Mouse (Mus musculus) ES-E14 (cell line): ENCODE measurements at regions not wholly inside any gene's neighbourhood (a gene's known extent, or its start where the extent isn't known, plus 50 kb on each side); places are given as distances from the start of the nearest gene placed in this dataset.

Source experiments
- DNase-seq: peaks from one replicate; pipeline ENCODE4 v3.0.0-alpha.2; 2013; ENCODE audit warnings: low read depth, low spot score
- H3K27ac ChIP-seq: 2 replicates; pipeline ENCODE4 v1.5.1; 2012; ENCODE audit warnings: low read depth, mild to moderate bottlenecking, low read length, moderate library complexity, mixed read lengths; ENCODE audit not compliant: poor library complexity, insufficient read depth, severe bottlenecking
- H3K36me3 ChIP-seq: 2 replicates; pipeline ENCODE4 v1.6.1; 2012; ENCODE audit warnings: mild to moderate bottlenecking, low read length, moderate library complexity, mixed read lengths; ENCODE audit not compliant: control insufficient read depth, poor library complexity, insufficient read depth, severe bottlenecking
- H3K4me1 ChIP-seq, 2 experiments: fragments of 150-350 bp in 1 of 2; sonication (generic) in 1 of 2; 2 replicates each; pipeline ENCODE4 v1.6.1; 2012; ENCODE audit warnings: low read length in 2 of 2, mild to moderate bottlenecking in 1 of 2, mixed read lengths in 1 of 2; ENCODE audit not compliant: control insufficient read depth in 2 of 2, insufficient read depth in 2 of 2, poor library complexity in 1 of 2
- H3K4me3 ChIP-seq, 2 experiments: fragments of 150-350 bp in 1 of 2; sonication (generic) in 1 of 2; 2 replicates each; pipeline ENCODE4 v1.5.1; 2012; ENCODE audit warnings: low read length in 2 of 2, low read depth in 1 of 2, mild to moderate bottlenecking in 1 of 2, mixed read lengths in 1 of 2; ENCODE audit not compliant: insufficient read depth in 1 of 2, poor library complexity in 1 of 2, severe bottlenecking in 1 of 2
- H3K9ac ChIP-seq: 2 replicates; pipeline ENCODE4 v1.6.1; 2012; ENCODE audit warnings: low read depth, mild to moderate bottlenecking, low read length, mixed read lengths; ENCODE audit not compliant: poor library complexity, insufficient read depth, severe bottlenecking
- H3K9me3 ChIP-seq: fragments of 150-350 bp; sonication (generic); 2 replicates; pipeline ENCODE4 v1.6.1; 2012; ENCODE audit warnings: low read depth, mild to moderate bottlenecking, low read length; ENCODE audit not compliant: control insufficient read depth, insufficient read depth
- CHD2 ChIP-seq: IDR thresholded peaks from 2 replicates; pipeline ENCODE4 v1.6.1; 2014; ENCODE audit warnings: mild to moderate bottlenecking, low read depth, low read length, inconsistent platforms
- HCFC1 ChIP-seq: IDR thresholded peaks from 2 replicates; pipeline ENCODE4 v1.6.1; 2012; ENCODE audit warnings: low read length, inconsistent platforms, borderline replicate concordance; ENCODE audit not compliant: insufficient read depth
- MAFK ChIP-seq: IDR thresholded peaks from 2 replicates; pipeline ENCODE4 v1.6.1; 2014; ENCODE audit warnings: mild to moderate bottlenecking, low read depth, low read length, inconsistent platforms; ENCODE audit not compliant: insufficient read depth
- ZC3H11A ChIP-seq: IDR thresholded peaks from 2 replicates; pipeline ENCODE4 v1.6.1; 2012; ENCODE audit warnings: low read depth, mild to moderate bottlenecking, inconsistent platforms, low read length, borderline replicate concordance
- ZNF384 ChIP-seq: IDR thresholded peaks from 2 replicates; pipeline ENCODE4 v1.6.1; 2012; ENCODE audit warnings: low read depth, low read length, inconsistent platforms
- in situ Hi-C, 2 experiments: fragments of 600-800 bp; cut with MboI; formaldehyde crosslinking; loops; one replicate each; pipeline ENCODE4 v1.15.1; 2025; ENCODE audit warnings: low sequenced_read_pairs in 2 of 2, inconsistent platforms in 1 of 2; ENCODE audit not compliant: unreplicated experiment in 2 of 2

DNA sequence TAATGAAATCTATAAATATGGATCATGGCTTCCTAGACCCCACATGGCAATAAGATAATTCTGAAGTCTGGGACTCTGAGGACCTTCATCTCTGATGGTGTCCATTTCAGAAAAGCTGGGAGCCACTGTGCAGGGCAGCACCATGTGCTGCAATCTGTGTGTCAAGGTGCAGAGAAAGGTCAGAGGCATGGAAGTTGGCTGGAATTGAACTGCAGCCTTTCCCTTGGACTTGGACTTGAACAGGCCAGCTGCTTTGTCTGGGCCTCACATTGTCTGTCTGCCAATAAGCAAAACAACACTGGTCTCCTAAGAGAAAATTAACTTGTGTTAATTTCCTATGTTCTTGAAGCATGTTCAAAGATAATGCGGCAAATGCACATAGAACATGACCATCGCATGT lies 681.0 kb downstream of the Cypt12 start:
- no peaks in the 10 kb centered on the region for H3K36me3 ChIP-seq
- TF ChIP-seq ZC3H11A: no peak
- peaks cover 2% of the 10 kb centered on the region in 2 experiments; a peak in 1 of 4 replicates for H3K4me1 ChIP-seq
- no peak for DNase-seq
- in situ Hi-C loops: no loop called here
- no peak overlapping the region for H3K9ac ChIP-seq
- no peaks in the 10 kb centered on the region for H3K9me3 ChIP-seq
- H3K4me3 ChIP-seq: no peak overlapping the region
- H3K27ac ChIP-seq: no peak overlapping the region

DNA sequence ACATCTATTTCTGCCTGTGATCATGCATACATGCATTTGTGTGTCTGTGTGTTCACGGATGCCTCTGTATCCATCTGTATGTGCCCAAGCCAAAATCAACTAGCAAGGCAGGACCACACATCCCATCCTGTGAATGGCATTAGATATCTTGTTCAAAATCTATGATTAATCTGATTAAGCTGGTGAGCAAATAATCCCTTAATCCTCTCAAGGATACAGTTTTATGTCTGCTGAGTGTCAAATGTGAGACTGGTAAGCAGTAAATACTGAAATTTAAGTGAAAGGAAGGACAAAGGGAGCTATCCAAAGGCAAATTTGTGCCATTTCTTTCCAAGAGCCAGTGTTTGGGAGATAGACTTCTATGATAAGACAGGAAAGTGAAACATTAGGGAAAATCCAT lies 683.4 kb downstream of the Cypt12 start:
- Histone ChIP-seq H3K4me1 (no peaks in the 10 kb centered on the region), H3K9ac (no peak overlapping the region), H3K36me3 (no peaks in the 10 kb centered on the region), H3K4me3 (no peak overlapping the region), H3K27ac (no peak overlapping the region), H3K9me3 (no peaks in the 10 kb centered on the region)
- in situ Hi-C loops: no loop called here
- no peak for DNase-seq
- TF ChIP-seq HCFC1: no peak
- TF ChIP-seq ZC3H11A: no peak
- no peak for TF ChIP-seq ZNF384
- TF ChIP-seq MAFK: no peak
- TF ChIP-seq CHD2: no peak

DNA sequence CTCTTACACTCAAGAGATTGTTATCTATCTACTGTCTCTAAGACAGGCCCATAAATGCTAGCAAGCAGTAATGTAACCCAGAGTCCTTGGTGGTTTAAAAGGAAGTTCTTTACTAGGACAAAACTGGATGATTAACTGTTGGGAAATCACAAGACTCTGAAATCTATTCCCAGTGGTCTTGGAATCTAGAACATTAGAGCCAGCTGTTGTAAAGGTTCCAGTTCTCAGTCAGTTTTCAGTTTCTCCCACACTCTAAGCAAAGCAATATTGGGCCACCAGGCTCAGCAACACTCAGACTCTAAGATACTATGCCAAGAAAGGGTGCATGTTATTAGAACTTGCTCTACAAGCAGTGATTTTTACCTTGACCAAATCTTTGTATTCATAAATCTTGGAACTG lies 686.6 kb downstream of the Cypt12 start:
- H3K27ac ChIP-seq: no peak overlapping the region
- in situ Hi-C loops: no loop called here
- no peak overlapping the region for H3K9ac ChIP-seq
- no peaks in the 10 kb centered on the region for H3K36me3 ChIP-seq
- no peak for TF ChIP-seq ZC3H11A
- no peak for TF ChIP-seq ZNF384
- TF ChIP-seq HCFC1: no peak
- no peak for TF ChIP-seq MAFK
- TF ChIP-seq CHD2: no peak
- H3K4me1 ChIP-seq: no peaks in the 10 kb centered on the region
- H3K9me3 ChIP-seq: no peaks in the 10 kb centered on the region
- no peak for DNase-seq
- H3K4me3 ChIP-seq: no peak overlapping the region

DNA sequence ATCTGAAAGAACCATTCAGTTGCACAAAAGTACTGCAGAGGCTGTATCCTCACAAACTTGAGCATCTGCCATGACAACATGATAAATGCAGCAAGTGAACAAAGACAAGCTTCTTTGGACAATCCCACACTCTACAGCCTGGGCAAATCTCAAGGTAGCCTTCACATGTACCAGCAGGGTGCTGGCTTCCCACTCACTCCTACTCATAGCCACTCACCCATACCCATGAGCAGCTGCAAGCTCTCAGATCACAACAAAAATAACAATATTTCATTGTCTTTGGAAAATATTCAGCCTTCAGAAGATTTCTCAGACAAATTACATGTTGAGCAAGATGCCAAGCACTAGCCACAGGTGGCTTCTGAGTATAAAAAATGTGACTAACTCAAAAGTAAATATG lies 689.3 kb downstream of the Cypt12 start:
- Histone ChIP-seq H3K4me3 (no peak overlapping the region), H3K9ac (no peak overlapping the region), H3K36me3 (no peaks in the 10 kb centered on the region), H3K9me3 (no peaks in the 10 kb centered on the region), H3K4me1 (no peaks in the 10 kb centered on the region), H3K27ac (no peak overlapping the region)
- no peak for TF ChIP-seq HCFC1
- in situ Hi-C loops: no loop called here
- DNase-seq: no peak

DNA sequence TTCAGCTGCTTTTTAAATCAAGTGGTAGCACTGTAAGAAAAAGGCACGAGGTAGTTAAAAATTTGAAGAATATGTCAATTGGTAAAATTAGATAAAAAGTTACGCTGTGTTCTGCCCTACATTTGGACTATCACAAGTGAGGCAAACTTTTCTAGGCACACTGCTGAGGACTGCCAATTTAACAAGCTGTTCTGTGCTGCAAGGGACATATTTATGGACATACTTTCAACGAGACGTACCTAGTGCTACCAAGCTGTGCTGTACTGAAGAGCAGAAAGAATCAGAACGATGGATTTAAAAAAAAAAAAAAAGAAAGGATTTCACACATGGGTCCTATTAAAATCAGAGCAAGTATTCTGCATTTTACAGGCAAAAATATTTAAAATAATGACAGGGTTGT lies 692.1 kb downstream of the Cypt12 start:
- in situ Hi-C loops: no loop called here
- no peak for DNase-seq
- Histone ChIP-seq H3K27ac (no peak overlapping the region), H3K9me3 (no peaks in the 10 kb centered on the region), H3K9ac (no peak overlapping the region), H3K4me3 (no peak overlapping the region), H3K36me3 (no peaks in the 10 kb centered on the region), H3K4me1 (no peaks in the 10 kb centered on the region)
- no peak for TF ChIP-seq MAFK
- TF ChIP-seq HCFC1: no peak
